Mouse (Mus musculus): Measurements from ENCODE around the gene Gstm5. TPM values are rescaled to one million over a fixed set of nuclear protein-coding genes. Genes with fewer than 3 reads are reported as not detected.

Gstm5 gene
- total RNA-seq, 1 experiment, result 20.7 TPM

DNA sequence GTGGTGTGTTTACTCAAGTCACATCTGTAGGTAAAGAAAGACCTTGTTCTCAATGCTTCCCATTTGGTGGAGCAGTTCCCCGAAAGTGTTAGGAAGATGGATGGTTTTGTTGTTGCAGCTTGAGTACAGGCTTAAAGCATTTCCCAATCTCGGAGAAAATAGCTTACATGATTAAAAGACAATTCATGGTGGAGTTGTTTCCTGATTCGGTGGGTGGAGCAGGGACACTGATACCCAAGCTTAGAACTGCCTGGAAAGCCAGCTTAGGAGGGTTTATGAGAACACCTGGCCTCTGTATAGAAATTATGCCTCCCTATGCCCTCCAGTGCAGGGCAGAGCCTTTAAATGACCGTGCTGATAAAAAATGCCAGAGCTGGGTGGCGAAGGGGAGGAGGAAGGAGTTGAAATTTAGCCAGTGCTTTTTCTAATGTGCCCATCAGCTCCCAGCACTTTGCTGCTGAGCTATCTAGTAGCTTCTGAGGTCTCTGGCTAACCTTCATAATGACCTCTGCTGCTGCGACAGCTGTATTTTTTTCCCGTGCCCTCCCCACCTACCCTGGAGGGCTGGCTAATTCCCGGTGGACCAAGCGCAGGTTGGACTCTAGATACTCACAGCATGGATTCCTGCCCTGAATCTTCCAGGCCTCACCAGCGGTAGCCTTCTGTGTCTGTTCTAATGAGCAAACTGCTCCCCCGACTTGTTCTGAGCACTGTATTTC is 5.5 kb downstream of the Gstm5 start:
- no peaks in the 10 kb centered on the region for H3K36me3 ChIP-seq (ENCODE audit: control insufficient read depth, insufficient read depth, low read length, poor library complexity, severe bottlenecking)
- in situ Hi-C loops (cut with MboI; ENCODE audit: low sequenced_read_pairs in 2 of 2, unreplicated experiment in 2 of 2), result no loop called here
- no peak for TF ChIP-seq CHD2 (IDR thresholded peaks at IDR 0.05; ENCODE audit: low read depth, low read length)
- no peak for TF ChIP-seq ZC3H11A (IDR thresholded peaks at IDR 0.05; ENCODE audit: borderline replicate concordance, low read depth, low read length)
- TF ChIP-seq MAFK (IDR thresholded peaks at IDR 0.05; ENCODE audit: insufficient read depth, low read depth, low read length), result no peak
- no peak for TF ChIP-seq ZNF384 (IDR thresholded peaks at IDR 0.05; ENCODE audit: low read depth, low read length)
- TF ChIP-seq HCFC1 (IDR thresholded peaks at IDR 0.05; ENCODE audit: borderline replicate concordance, insufficient read depth, low read length), result no peak

DNA sequence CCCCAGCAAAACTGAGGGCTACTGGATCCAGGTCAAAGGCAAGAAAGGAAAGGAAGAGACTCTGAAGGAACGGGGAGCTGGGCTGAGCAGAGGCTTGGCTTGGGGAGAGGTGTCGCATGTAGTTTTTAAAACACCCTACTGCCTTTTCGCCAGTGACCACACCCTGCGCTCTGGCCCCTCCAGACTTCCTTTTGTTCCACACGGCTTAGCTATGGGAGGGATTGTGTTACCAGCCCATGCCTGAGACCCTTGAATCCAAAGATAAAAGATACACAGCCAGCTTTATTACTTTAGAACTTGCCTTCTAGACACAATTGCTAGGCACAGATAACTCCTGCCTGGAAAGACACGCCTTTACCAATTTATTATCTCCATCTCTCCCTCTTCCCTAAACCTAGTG is 10.3 kb downstream of the Gstm5 start:
- H3K4me3 ChIP-seq (ENCODE audit: insufficient read depth in 1 of 2, low read depth in 1 of 2, low read length in 2 of 2, poor library complexity in 1 of 2, severe bottlenecking in 1 of 2), result no peak overlapping the region
- H3K9ac ChIP-seq (ENCODE audit: insufficient read depth, low read depth, low read length, poor library complexity, severe bottlenecking), result no peak overlapping the region
- peaks cover 0 to 4% of the 10 kb centered on the region in 2 experiments; a peak in 1 of 4 replicates for H3K4me1 ChIP-seq (ENCODE audit: control insufficient read depth in 2 of 2, insufficient read depth in 2 of 2, low read length in 2 of 2, poor library complexity in 1 of 2)
- no peak for DNase-seq (ENCODE audit: low read depth, low spot score)
- TF ChIP-seq HCFC1 (IDR thresholded peaks at IDR 0.05; ENCODE audit: borderline replicate concordance, insufficient read depth, low read length) (no peak), ZNF384 (IDR thresholded peaks at IDR 0.05; ENCODE audit: low read depth, low read length) (no peak), ZC3H11A (IDR thresholded peaks at IDR 0.05; ENCODE audit: borderline replicate concordance, low read depth, low read length) (no peak), MAFK (IDR thresholded peaks at IDR 0.05; ENCODE audit: insufficient read depth, low read depth, low read length) (no peak), CHD2 (IDR thresholded peaks at IDR 0.05; ENCODE audit: low read depth, low read length) (no peak)
- in situ Hi-C loops (cut with MboI; ENCODE audit: low sequenced_read_pairs in 2 of 2, unreplicated experiment in 2 of 2), result no loop called here
- H3K36me3 ChIP-seq (ENCODE audit: control insufficient read depth, insufficient read depth, low read length, poor library complexity, severe bottlenecking), result no peaks in the 10 kb centered on the region
- H3K27ac ChIP-seq (ENCODE audit: insufficient read depth, low read depth, low read length, poor library complexity, severe bottlenecking), result no peak overlapping the region
- no peaks in the 10 kb centered on the region for H3K9me3 ChIP-seq (ENCODE audit: control insufficient read depth, insufficient read depth, low read depth, low read length)

More for the DNA sequence above, 5.5 kb downstream of the Gstm5 start:
- no peak overlapping the region for H3K9ac ChIP-seq (ENCODE audit: insufficient read depth, low read depth, low read length, poor library complexity, severe bottlenecking)
- H3K4me1 ChIP-seq (ENCODE audit: control insufficient read depth in 2 of 2, insufficient read depth in 2 of 2, low read length in 2 of 2, poor library complexity in 1 of 2), result peaks cover 0 to 4% of the 10 kb centered on the region in 2 experiments; a peak in 2 of 4 replicates
- no peaks in the 10 kb centered on the region for H3K9me3 ChIP-seq (ENCODE audit: control insufficient read depth, insufficient read depth, low read depth, low read length)
- no peak overlapping the region for H3K27ac ChIP-seq (ENCODE audit: insufficient read depth, low read depth, low read length, poor library complexity, severe bottlenecking)
- H3K4me3 ChIP-seq (ENCODE audit: insufficient read depth in 1 of 2, low read depth in 1 of 2, low read length in 2 of 2, poor library complexity in 1 of 2, severe bottlenecking in 1 of 2), result no peak overlapping the region
- no peak for DNase-seq (ENCODE audit: low read depth, low spot score)

DNA sequence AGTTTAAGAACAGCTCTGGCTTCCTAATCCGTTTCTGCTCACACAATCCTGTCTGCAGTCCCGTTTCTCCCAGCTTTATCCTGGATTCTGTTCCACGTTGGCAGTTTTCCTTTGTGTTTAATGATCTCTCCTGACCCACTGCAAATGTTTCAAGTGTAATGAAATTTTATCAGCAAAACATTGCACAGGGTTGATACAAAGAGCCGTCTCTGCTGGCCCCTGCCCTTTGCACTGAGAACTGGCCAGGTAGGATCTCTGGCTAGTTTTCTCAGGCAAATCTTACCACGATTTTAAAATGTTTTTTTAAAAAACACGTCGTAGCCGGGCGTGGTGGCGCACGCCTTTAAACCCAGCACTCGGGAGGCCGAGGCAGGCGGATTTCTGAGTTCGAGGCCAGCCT is 21.1 kb downstream of the Gstm5 start:
- H3K36me3 ChIP-seq (ENCODE audit: control insufficient read depth, insufficient read depth, low read length, poor library complexity, severe bottlenecking), result no peaks in the 10 kb centered on the region

DNA sequence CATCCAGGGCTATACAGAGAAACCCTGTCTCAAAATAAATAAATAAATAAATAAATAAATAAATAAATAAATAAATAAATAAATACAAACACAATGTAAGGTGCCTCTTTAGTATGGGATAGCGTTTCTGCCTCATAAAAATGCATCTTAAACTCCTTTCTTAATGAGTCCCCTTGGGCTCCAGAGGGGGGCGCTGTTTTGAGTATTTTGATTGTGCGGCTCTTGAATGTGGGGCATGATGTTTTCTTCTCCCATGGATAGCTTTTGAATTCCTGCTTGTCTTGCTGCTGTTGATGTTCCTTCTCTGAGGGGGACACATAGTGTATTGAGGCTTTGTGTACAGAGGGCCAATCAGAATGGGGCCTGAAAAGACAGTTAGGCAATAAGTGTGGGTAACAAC is 21.5 kb downstream of the Gstm5 start:
- Histone ChIP-seq H3K9me3 (ENCODE audit: control insufficient read depth, insufficient read depth, low read depth, low read length) (no peaks in the 10 kb centered on the region), H3K4me3 (ENCODE audit: insufficient read depth in 1 of 2, low read depth in 1 of 2, low read length in 2 of 2, poor library complexity in 1 of 2, severe bottlenecking in 1 of 2) (no peak overlapping the region), H3K9ac (ENCODE audit: insufficient read depth, low read depth, low read length, poor library complexity, severe bottlenecking) (no peak overlapping the region), H3K27ac (ENCODE audit: insufficient read depth, low read depth, low read length, poor library complexity, severe bottlenecking) (no peak overlapping the region), H3K36me3 (ENCODE audit: control insufficient read depth, insufficient read depth, low read length, poor library complexity, severe bottlenecking) (no peaks in the 10 kb centered on the region), H3K4me1 (ENCODE audit: control insufficient read depth in 2 of 2, insufficient read depth in 2 of 2, low read length in 2 of 2, poor library complexity in 1 of 2) (no peaks in the 10 kb centered on the region)
- no peak for TF ChIP-seq MAFK (IDR thresholded peaks at IDR 0.05; ENCODE audit: insufficient read depth, low read depth, low read length)
- no peak for TF ChIP-seq HCFC1 (IDR thresholded peaks at IDR 0.05; ENCODE audit: borderline replicate concordance, insufficient read depth, low read length)
- 0 out of 2 replicates have a peak, but pooled peaks have one; percentile 9 for TF ChIP-seq ZC3H11A (IDR thresholded peaks at IDR 0.05; ENCODE audit: borderline replicate concordance, low read depth, low read length)
- in situ Hi-C loops (cut with MboI; ENCODE audit: low sequenced_read_pairs in 2 of 2, unreplicated experiment in 2 of 2), result no loop called here
- peak; percentile 42 for DNase-seq (ENCODE audit: low read depth, low spot score)

More for the DNA sequence above, 21.1 kb downstream of the Gstm5 start:
- DNase-seq (ENCODE audit: low read depth, low spot score), result no peak
- no peaks in the 10 kb centered on the region for H3K4me1 ChIP-seq (ENCODE audit: control insufficient read depth in 2 of 2, insufficient read depth in 2 of 2, low read length in 2 of 2, poor library complexity in 1 of 2)
- in situ Hi-C loops (cut with MboI; ENCODE audit: low sequenced_read_pairs in 2 of 2, unreplicated experiment in 2 of 2), result no loop called here
- no peaks in the 10 kb centered on the region for H3K9me3 ChIP-seq (ENCODE audit: control insufficient read depth, insufficient read depth, low read depth, low read length)
- H3K9ac ChIP-seq (ENCODE audit: insufficient read depth, low read depth, low read length, poor library complexity, severe bottlenecking), result no peak overlapping the region
- no peak overlapping the region for H3K27ac ChIP-seq (ENCODE audit: insufficient read depth, low read depth, low read length, poor library complexity, severe bottlenecking)
- TF ChIP-seq ZNF384 (IDR thresholded peaks at IDR 0.05; ENCODE audit: low read depth, low read length) (no peak), CHD2 (IDR thresholded peaks at IDR 0.05; ENCODE audit: low read depth, low read length) (no peak), ZC3H11A (IDR thresholded peaks at IDR 0.05; ENCODE audit: borderline replicate concordance, low read depth, low read length) (no peak), HCFC1 (IDR thresholded peaks at IDR 0.05; ENCODE audit: borderline replicate concordance, insufficient read depth, low read length) (no peak), MAFK (IDR thresholded peaks at IDR 0.05; ENCODE audit: insufficient read depth, low read depth, low read length) (no peak)
- no peak overlapping the region for H3K4me3 ChIP-seq (ENCODE audit: insufficient read depth in 1 of 2, low read depth in 1 of 2, low read length in 2 of 2, poor library complexity in 1 of 2, severe bottlenecking in 1 of 2)

Data from ES-E14 (cell line).